Mouse (Mus musculus) NIH3T3 (cell line): ENCODE data around the gene Chrnb4.

ENCODE experiments used
- DNase-seq: peaks from one replicate; pipeline ENCODE4 v3.0.0-alpha.2; 2012; ENCODE audit warnings: low read depth

Chrnb4 gene

GRCm38 (mm10) chr9:55048211-55048880 is at the start of gene Chrnb4:
Gene Chrnb4, minus strand, starts transcription at chr9:55048779.
- no peak for DNase-seq

GRCm38 (mm10) chr9:55096870-55097269 is 48.3 kb upstream of the Chrnb4 start:
- DNase-seq: no peak

- DNase-seq: no peak
Measured at GRCm38 (mm10) chr9:55096033-55096432, 47.5 kb upstream of the Chrnb4 start.

- no peak for DNase-seq
Measured at GRCm38 (mm10) chr9:55090141-55090540, 41.6 kb upstream of the Chrnb4 start.

GRCm38 (mm10) chr9:55089226-55089625 is 40.6 kb upstream of the Chrnb4 start:
- no peak for DNase-seq

- DNase-seq: no peak
Measured at GRCm38 (mm10) chr9:55083154-55083913, 34.8 kb upstream of the Chrnb4 start.

- DNase-seq: no peak
Measured at GRCm38 (mm10) chr9:55067965-55068265, 19.3 kb upstream of the Chrnb4 start.

- no peak for DNase-seq
Measured at GRCm38 (mm10) chr9:55067260-55067964, 18.8 kb upstream of the Chrnb4 start.

- no peak for DNase-seq
Measured at GRCm38 (mm10) chr9:55065241-55065640, 16.7 kb upstream of the Chrnb4 start.

- DNase-seq: no peak
Measured at GRCm38 (mm10) chr9:55058067-55058466, 9.5 kb upstream of the Chrnb4 start.

- no peak for DNase-seq
Measured at GRCm38 (mm10) chr9:55055386-55055930, 6.9 kb upstream of the Chrnb4 start.

- DNase-seq: peak; percentile 30
Measured at GRCm38 (mm10) chr9:55046764-55047163, 1.8 kb downstream of the Chrnb4 start.

GRCm38 (mm10) chr9:55045001-55045400 is 3.6 kb downstream of the Chrnb4 start:
- DNase-seq: no peak

- no peak for DNase-seq
Measured at GRCm38 (mm10) chr9:55043688-55044087, 4.9 kb downstream of the Chrnb4 start.

GRCm38 (mm10) chr9:55041389-55041788 is 7.2 kb downstream of the Chrnb4 start:
- no peak for DNase-seq

- DNase-seq: no peak
Measured at GRCm38 (mm10) chr9:55039983-55040382, 8.6 kb downstream of the Chrnb4 start.

- no peak for DNase-seq
Measured at GRCm38 (mm10) chr9:55038948-55039347, 9.6 kb downstream of the Chrnb4 start.

- DNase-seq: no peak
Measured at GRCm38 (mm10) chr9:55031435-55032167, 17.0 kb downstream of the Chrnb4 start.

GRCm38 (mm10) chr9:55026275-55026663 is 22.3 kb downstream of the Chrnb4 start, which contains the start of gene Chrna3:
Gene Chrna3, minus strand, starts transcription at chr9:55026562.
- DNase-seq: no peak

GRCm38 (mm10) chr9:55025534-55026274 is 22.9 kb downstream of the Chrnb4 start:
- no peak for DNase-seq

GRCm38 (mm10) chr9:55023902-55024583 is 24.5 kb downstream of the Chrnb4 start:
- DNase-seq: peak; percentile 84
